Mouse (Mus musculus): Measurements from ENCODE around the gene Gba2.
"Not testable (repeated sequence)": the region's sequence is repeated elsewhere in the genome, so short reads cannot be mapped to it uniquely, and the experiment has no call there.

The Gba2 gene

DNA sequence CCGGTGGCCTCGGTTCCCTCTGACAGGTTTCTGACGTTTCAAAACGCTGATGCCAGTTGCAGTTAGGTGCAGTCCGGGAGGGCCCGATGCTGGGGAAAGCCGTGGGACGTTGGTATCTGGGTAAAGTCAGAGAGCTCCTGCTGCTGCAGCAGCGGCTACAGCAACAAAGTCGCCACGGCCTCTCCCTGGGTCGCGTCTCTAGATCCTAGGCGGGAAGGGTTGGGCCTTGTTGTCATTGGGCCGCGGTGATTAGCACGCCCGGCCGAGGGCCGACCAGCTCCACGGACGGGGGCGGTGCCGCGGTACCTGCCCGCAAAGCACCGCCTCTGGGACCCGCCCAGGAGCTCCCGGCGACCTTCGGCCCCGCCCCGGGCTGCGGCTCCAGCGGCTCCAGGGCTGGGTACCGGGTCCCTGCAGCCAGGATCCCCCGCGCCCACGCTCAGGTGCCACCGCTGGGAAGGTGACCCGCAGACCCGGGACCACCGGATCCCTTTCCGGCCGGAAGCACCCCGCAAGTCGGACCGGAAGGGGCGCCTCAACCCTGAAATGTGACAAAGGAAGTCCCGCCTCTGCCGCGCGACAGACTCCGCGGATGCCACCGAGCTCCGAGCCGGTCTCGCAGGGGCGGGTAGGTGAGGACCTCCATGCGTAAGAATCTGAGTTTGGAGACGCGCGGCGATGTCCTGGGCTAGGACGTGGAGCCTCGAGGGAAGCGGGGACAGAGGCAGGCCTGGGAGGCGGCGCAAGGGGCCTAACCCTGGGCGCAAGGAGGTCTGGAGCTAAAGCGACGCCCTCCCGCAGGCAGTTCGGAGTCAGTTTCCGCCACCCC is at the start of gene Gba2, which contains the start of gene Rgp1:
Gba2 (minus strand) TSS at position 498 of the 829 bp plus-strand sequence.
Rgp1 (plus strand) TSS at position 340 of the 829 bp plus-strand sequence.
- in situ Hi-C loops (cut with MboI, MseI), result loop anchor here (5.0 kb wide), 1 partner anchor 79 kb away; the partner anchor contains the start of gene Hint2

DNA sequence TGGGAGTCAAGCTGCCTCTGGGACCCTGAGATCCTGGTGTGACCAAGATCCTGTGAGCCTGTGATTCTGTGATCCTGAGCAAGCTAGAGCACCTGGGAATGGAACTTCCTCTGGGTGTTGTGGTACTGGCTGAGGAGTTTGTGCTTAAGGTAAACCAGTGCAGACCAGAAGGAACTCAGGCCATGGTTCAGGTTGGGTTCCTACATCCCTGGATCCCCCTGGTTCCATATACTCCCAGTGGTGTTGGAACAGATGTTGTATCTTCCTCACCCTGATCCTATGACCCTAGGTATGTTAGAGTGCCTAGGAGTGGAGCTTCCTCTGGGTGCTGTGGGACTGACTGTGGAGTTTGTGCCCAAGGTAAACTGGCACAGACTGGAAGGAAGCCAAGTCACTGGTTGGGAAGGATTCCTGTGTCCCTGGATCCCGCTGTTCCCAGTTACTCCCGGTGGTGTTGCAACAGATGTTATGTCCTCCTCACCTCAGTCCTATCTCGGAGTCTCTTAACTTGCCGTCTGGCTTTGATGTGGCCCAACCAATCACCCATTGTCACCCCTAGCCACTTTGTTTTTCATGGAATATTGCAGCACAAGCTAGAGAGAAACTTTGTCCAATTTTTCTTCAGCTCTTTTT is 41.6 kb upstream of the Gba2 start:
- in situ Hi-C loops (cut with MboI, MseI), result no loop called here

DNA sequence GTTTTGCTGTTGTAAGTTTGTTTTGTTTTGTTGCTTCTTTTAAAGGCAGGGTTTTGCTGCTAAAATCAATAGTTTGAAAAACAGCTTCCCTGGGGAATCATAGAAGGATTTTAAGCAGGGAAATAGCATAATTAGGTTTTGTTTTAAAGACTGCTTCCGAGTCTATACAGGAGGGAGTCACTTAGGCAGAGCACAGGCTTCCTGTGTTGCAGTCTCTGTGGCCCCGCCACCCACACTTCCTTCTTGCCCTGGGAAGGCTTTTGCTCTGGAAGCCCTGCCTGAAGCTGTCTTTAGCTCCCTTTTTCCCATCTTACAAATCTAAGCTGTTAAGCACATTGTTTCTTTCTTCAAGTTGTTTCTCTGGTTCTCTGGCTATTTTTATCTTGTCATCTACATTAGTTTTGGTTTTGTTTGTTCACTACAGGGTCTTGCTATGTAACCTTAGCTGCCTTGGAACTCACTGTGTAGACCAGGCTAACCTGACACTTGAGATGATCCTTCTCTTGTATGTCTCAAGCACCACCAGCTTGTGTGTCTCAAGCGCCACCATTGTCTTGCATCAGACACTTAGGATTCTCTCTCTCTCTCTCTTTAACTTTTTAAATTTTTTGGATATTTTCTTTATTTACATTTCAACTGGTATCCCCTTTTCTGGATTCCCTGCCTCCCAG is 34.5 kb upstream of the Gba2 start:
- in situ Hi-C loops (cut with MboI, MseI), result no loop called here

DNA sequence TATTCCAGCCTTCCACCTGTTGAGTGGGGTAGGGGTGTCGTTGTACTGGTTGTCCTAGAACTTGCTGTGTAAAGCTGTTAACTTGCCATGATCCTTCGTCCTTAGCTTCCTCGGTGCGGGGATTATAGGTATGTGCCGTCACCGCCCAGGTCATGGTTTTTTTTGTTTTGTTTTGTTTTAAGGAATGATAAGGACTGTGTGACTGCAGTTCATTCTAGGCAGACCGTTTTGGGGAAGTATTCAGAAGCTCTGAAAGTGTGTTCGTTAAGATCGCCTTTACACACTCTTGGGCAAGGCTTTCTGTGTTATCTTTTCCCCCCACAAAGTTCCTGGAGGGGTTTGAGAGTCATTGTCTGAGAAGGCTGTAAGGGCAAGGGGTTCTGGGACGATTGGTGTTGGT is 33.9 kb upstream of the Gba2 start:
- in situ Hi-C loops (cut with MboI, MseI), result no loop called here

DNA sequence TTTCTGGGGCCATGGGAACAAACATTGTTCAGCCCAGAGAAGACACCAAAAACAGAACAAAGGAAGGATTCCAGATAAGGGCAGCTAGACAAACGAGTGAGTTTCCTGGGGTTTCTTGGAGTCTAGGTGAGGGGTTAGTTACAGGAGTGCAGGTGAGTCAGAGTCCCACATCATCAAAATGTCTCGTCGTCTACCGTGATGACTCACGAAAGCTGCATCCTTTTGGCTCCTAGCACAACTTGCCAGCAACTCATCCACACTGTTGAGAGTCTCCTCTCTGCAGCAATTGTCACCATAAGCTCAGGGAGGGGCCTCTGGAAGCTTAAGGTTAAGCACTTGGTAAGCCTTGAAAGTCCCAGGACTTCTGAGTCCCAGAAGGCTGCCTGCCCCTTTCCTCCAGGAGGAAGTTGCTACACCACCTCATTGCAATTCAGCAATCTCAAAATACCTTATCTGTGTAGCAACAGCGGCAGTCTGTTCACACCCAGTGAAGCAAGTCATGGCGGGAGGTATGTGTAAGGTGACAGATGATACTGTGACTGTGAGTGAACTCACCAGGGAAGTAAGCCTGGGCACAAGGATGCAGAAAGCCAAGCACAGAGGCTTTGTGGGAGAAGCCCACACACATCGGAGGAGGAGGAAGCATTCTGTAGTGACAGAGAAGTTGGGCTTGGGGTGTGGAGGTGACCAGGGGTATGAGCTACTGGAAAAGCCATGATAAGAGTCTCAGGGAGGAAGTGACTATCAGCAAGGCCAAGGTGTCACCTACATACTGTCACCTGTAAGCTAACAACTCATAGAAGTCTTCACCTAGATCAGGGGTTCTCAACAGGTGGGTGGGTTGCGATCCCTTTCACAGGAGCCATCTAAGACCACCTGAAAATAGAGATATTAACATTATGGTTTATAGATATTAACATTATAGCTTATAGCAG is 26.3 kb upstream of the Gba2 start:
- in situ Hi-C loops (cut with MboI, MseI), result no loop called here

DNA sequence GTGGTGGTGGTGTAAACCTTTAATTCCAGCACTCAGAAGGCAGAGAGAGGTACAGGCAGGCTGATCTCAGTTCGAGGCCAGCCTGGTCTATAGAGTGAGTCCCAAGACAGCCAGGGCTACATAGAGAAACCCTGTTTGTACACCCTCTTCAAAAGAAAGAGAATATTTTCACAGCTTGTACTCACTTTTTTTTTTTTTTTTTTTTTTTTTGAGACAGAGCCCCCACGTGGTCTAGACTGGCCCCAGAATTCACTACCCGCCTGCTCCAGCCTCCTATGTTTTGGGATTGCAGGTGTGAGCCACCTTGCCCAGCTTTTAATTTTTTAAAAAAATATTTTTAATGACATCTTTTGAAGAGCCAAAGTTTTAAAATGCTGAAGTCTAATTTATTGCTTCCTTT is 25.4 kb upstream of the Gba2 start:
- in situ Hi-C loops (cut with MboI, MseI), result no loop called here

DNA sequence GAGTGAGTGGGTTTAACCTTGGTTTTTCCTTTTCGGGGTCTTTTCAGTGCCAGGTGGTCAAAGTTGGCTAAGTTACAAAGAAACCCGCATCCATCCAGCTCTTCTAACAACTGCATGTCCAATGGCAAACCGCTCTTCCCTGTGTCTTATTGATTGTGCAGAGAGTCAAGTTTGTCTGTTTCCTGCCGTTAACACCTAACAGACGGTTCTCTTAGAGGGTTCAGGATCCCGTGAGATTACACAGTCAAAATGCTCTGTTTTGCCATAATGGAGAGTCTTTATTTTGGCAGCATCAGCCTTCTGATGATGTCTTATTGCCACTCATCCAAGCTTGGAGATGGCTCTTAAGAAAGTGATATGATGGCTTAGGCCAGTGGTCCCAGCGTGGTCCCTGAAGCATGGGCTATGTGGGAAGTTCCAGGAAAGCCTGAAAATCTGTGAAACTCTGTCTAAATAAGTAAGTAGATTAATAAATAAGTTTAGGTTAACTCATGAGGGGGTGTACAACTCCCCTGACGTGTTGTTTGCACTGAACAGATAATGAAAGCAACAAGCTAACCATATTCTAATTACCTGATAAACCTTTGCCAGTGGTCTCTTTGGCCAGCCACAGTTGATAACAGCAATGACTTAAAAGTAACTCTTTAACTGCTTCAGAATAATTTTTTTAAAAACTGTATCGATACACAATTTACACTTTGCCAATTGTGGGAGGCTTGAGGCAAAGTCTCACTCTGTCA is 21.7 kb upstream of the Gba2 start:
- in situ Hi-C loops (cut with MboI, MseI), result no loop called here

DNA sequence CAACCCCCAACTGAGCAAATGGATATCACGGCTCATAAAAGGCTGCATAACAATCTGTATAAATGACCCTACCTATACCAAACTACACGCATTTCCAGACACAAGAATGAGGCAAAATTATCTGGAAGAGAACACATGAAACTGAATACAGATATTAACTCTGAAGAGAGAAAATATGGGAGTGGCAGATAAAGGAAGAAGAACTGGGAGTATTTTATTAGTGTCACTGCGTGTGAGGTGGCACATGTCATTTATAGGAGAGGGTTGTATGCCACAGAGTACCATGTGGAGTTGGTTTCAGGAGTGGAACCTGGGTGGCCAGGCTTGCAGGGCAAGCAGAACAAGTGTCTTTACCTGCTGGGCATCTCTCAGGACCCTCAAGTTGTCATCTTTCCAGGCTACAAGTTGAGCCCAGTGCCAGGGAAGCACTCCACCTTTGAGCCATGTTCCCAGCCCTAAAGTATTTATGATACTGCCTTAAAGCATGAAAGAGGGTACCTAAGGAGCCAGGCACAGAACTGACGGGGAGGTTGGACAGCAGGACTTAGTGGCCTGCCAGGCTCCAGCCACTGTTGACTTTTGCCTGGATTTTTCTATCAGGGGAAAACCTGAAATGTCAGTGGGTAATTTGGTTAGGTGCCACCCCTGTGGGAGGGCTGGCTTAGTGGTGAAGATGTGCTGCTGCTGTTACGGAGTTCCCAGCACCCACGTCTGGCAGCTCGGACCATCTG is 20.1 kb upstream of the Gba2 start:
- in situ Hi-C loops (cut with MboI, MseI), result no loop called here

DNA sequence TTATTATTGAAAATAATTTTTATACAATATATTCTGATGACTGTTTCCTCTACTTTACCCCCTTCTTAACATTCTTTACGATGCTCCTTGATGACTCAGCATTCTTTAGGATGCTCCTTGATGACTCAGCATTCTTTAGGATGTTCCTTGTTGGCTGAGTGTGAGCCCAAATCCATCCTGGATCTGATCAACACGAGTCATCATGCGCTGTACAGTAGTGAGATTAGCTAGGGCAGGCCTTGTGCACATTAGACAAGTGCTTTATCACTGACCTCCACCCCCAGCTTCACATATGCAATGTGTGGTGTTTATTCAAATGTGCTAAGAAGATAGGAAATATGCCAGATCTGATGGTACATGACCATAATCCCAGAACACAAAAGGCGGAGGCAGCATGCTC is 19.5 kb upstream of the Gba2 start:
- in situ Hi-C loops (cut with MboI, MseI), result no loop called here

DNA sequence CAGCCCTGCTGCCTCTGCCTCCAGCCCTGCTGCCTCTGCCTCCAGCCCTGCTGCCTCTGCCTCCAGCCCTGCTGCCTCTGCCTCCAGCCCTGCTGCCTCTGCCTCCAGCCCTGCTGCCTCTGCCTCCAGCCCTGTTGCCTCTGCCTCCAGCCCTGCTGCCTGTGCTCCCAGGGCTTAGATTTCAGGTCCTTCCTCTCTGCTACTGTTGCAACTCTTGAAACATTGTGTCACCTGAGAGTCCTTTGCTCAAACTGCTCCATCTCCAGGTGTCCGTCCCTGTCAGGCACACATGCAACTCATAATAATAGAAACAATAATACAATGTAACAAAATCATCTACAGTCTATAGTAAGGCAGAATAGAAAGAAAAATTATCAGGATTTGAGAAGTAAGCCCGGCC is 17.9 kb upstream of the Gba2 start:
- in situ Hi-C loops (cut with MboI, MseI), result not testable (repeated sequence)

DNA sequence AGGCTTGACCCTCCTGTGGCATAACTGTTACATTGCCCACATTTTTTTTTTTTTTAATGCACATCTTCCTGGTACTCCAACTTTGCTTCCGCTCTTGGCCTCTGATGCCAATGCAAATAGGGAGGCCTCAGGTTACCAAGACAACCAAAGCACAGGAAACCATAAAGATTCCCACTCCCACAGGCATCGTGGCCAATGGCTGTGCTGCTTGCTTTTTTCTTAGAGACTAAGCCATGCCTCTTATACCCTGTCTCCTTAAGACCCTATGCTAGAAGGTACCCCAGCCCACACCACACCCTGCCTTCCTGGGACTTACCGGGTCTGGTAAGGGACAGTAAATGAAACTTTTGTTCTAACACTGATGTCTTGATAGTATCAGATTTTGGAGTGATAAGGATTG is 14.8 kb upstream of the Gba2 start:
- in situ Hi-C loops (cut with MboI, MseI), result no loop called here

DNA sequence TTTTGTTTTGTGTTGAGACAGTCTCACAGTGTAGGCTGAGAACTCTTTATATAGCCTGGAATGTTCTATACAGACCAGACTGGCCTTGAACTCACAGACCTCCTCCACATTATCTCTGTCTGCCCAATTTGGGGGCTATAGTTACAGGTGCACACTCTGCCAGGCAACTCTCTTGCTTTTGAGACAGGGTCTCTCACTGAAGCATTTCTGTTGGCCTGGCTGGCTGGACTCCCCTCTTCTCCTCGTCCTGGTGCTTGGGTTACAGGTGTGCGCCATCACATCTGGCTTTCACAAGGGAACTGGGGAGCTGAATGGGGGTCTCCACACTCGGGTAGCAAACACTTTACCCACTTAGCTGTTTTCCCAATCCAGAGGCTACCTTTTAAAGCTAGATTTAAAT is 13.3 kb upstream of the Gba2 start:
- in situ Hi-C loops (cut with MboI, MseI), result no loop called here

DNA sequence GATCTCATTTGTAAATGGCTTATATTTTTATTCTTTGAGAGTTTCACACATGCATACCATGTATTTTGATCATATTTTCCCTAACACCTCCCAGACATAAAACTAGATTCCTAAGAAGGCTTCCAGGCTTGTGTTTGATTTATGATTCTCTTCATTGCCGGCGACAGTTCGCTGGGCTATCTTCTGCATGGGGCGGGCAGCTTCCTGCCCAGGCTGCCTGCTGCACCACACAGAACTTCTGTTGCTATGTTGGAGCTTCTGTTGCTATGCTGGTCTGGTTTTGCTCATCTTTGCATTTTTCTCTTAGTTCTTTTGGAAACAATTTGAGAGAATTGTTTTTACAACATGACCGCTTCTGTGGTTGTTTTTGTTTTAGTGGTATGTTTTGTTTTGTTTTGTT is 12.9 kb upstream of the Gba2 start:
- in situ Hi-C loops (cut with MboI, MseI), result no loop called here

DNA sequence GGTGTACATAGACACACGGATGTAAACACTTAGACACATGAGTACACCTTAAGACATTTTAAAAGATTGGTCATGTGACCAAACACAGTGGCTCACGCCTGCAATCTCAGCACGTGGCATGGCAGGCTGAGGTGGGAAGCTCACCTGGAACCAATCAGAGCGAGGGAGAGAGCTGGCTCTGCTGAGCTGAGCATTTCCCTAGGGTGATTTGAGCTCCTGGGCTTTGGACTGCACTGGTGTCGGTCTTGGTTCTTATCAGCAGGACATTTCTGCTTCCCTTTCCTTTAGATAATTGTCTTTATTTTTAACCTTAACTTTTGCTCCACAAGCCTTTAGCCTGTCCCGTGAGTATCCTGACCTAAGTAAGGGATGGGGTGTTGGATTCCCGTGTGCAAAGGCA is 9.0 kb upstream of the Gba2 start:
- in situ Hi-C loops (cut with MboI, MseI), result no loop called here

DNA sequence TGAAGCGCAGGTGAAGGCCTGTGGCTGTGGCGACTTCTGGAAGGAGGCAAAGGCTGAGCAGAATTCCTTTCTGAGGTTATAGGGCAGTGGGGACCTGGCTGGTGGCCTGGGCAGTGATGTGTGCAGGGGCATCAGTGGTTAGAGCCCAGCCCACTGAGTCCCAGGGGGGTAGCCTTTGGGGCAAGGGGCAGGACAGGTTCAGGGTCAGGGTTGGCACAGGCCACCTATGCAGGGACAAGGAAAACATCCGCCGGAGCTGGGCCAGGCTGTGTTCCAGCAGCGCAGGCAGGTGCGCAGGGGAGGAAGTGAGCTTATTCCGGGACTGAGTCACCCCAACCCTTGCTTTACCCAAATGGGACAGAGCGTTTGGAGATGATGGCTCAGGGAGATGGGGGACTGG is 7.7 kb upstream of the Gba2 start:
- in situ Hi-C loops (cut with MboI, MseI), result no loop called here

DNA sequence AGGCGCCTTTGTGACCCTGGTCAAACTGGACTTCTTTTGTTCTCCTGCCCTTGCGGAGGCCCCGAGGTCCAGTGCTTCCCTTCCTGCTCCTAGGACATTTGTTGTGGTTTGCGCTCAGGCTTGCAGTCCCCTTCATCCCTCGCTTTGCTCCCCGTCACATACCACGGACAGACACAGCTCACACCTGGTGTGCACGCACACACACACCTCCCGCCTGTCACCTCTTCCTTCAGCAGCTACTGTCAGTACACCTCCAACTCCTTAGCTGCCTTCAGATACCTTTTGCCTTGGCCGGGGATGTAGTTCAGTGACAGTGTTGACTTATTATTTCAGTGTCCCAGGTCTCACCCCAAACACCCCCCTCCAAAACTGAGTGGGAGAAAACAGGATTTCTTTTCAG is 7.0 kb upstream of the Gba2 start:
- in situ Hi-C loops (cut with MboI, MseI), result no loop called here

DNA sequence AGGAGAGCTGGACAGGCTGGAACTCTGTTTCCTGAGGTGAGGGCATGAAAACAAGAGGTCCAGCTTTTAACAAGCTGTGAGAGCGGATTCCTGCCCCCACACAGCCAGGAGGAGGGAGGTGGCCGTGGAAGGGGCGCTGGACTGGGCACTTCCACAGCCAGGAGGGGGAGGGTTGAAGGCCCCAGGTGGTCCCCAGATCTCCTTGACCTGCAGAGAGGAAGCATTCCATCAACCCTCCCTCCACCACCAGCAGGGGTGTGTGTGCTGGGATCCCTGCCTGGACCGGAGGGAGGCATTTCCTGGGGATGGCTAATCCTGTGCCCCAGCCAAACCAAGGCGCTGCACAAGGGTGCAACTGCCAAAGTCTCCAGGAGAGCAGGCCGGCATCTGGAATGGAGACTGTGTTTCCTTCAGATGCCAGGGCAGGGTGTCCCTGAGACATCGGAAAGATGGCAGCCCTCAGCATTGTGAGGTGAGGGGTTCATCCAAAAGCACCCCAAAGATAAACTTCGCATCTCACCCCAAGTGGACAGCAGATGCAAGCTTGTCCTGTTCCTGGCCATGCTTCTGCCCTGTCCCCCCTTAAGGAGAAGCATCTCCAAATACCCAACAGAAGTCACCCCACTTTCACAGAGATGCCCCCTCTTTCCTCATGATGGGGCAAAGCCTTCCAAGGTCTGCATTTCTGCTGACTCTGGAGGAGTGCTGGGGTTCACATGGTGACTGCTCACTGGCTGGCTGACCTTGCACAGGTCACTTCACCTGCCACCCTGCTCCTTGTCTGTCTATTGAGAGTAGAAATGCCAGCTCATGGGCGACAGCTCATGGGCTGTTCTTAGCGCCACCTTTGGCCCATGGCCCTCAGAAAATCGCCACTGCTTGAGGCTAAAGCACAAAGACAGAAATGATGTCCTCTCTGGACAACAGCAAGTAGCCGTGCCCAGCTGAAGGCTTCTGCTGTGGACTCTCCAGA is 6.1 kb upstream of the Gba2 start, which contains the start of gene Msmp:
Msmp (minus strand) TSS at position 51 of the 973 bp plus-strand sequence.
- in situ Hi-C loops (cut with MboI, MseI), result no loop called here

DNA sequence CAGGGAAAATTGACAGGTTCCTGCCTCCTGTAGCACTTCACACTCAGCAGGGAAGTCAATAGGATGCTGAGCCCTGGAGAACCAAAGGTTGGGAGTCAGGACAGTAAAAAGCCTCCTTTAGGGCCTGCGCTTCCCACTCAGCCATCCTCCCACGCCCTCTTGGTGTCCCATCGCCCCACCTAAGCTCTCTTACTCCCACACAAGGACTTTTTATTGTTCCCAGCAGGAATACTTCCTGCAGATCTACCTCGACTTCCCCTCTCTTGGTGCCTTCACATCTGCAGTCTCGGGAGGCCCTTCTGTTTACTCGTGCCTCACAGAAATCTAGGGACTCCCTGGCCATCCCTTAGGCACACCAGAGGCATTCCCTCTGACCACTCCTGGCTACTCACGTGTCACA is 4.7 kb upstream of the Gba2 start:
- in situ Hi-C loops (cut with MboI, MseI), result no loop called here

DNA sequence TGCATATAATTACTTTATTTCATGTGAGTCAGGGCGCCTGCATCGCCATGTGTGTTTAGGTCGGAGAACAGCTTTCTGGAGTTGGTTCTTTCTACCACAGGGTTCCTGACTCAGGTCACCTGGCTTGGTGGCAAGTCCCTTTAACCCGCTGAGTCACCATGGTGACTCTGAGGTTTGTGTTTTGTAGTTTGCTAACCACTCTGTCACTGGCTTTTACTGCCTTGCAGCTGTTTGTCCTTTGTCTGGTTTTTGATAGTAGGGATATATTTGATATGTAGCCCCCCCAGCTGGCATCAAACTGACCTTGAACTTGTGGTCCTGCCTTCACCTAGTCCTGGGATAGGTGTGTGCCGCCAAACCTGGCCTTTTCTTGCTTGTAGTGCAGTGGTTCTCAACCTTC is 3.6 kb upstream of the Gba2 start:
- in situ Hi-C loops (cut with MboI, MseI), result no loop called here

All from T-helper 2 cell (primary cell).